Mouse (Mus musculus): ENCODE results near the gene Serinc5. TPM values are rescaled to one million over a fixed set of nuclear protein-coding genes. Genes with fewer than 3 reads are reported as not detected.
"Not testable (repeated sequence)": the region's sequence is repeated elsewhere in the genome, so short reads cannot be mapped to it uniquely, and the experiment has no call there.

The Serinc5 gene
- polyA plus RNA-seq, 3 experiments from 2014 or later = 8.9 to 10.1 (median 9.7) TPM

DNA sequence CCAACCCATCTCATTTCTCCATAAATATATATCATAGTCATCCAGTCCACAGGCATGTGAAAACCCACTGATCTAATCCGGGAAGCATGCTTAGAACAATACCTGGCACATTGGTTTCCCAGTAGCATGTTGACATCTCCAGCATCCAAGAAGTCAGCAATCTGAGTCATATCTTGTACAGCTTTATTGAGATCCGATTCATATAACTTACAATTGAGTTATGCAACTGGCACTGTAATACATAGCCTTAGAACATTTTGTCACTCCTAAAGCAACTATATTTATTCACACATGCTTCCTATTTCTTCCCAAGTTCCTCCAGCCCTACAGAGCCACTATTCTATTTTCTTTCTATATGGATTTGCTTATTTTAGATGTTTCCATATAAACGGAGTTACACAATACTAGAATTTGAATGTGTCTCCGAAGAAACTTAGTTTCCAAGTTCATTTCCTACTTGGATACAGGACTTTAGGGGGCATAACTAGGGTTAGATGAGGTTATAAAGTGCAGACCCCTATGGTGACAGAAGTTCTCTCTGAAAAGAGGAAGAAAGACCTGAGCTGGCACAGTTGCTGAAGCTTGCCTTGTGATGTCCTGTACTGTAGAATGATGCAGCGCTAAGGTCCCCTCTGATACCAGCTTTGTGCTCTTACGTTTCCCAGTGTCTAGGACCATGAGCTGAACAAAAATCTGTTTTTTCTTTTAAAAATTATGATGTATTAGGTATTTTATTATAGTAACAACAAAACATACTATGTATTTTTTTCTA is 57.5 kb downstream of the Serinc5 start:
- ATAC-seq = no peak

DNA sequence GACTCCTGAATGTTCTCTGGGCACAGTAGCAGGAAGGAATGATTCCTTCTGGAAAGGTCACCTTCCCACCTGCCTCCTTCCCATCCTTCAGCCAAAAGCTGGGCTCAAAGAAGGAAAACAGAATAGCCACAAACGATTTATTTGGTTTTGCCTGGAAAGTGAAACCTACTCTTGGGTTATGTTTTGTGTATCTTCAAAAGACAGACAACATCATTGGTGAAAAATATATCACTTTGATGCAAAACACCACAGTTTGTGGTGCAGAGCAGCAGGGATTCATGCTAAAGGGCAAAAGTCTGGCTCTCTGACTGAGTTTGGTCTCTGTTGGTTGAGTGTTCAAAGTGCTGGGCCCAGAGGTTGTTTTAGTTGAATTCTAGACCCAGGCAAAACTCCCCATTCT is 60.8 kb downstream of the Serinc5 start:
- ATAC-seq = peak; percentile 39

DNA sequence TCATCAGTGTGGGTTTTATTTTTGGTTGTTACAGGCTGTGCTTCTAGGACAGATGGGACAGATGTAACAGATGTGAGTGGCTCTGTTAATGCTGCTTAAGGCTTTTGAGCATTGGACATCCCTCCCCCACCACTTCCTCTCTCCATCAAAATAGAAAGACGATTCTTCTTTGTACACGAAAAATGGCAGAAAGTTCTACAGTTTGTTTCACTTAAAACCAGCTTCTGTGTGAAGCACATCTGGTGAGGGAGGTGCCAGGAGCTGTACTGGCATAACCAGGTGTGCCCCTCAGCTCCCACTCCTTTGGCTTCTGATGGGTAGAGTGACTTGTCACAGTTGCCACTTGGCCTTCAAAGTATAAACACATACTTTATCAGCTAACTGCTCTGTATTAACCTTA is 63.8 kb downstream of the Serinc5 start:
- peak; percentile 60 for ATAC-seq

DNA sequence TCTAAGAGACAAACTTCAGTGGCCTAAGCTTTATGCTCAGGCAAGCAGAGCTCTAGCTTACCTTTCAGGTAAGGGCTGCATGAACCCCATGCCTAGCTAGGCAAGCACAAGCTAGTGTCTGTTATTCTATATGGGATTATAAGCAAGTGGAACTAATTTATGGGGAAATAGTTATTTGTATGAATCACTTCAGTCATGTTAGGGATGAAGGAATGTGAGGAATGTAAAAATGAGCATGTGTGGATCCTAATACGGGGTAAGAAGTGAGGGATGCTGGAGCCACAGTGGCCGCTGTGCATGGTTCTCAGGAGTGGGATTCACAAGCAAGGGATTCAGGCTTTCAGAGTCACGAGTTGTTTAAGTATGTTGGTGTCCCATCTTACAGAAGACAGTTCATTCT is 64.4 kb downstream of the Serinc5 start:
- ATAC-seq = no peak

DNA sequence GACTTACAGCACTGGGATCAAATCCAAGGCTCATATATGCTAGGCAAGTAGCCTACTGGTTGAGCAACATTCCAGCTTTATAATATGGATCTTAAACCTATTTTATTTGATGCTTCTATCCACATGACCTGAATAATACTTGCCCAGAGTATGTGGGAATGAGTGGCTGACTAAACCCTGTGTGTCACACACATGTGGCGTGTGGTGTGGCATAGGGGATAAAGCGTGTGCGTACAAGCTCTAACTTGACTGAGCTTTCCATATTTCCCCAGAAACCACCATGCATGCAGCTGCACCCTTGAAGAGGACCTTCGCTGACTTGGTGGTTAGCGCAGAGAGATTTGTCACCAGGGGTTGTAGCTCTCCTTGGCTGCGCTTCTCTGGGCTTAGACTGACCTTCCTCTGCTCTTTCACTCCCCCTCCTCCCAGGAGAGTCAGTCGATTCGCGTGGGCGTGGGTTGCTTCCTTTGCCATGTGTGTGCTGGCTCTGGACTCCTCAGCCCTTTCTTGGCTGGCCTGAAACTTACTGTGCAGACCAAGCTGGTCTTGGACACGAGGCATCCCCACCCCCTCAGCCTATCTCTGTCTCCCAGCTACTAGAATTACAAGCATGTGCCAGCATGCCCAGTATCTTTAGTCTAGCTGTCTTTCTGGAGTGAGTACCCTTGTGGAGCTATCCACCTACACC is 65.2 kb downstream of the Serinc5 start:
- no peak for ATAC-seq

DNA sequence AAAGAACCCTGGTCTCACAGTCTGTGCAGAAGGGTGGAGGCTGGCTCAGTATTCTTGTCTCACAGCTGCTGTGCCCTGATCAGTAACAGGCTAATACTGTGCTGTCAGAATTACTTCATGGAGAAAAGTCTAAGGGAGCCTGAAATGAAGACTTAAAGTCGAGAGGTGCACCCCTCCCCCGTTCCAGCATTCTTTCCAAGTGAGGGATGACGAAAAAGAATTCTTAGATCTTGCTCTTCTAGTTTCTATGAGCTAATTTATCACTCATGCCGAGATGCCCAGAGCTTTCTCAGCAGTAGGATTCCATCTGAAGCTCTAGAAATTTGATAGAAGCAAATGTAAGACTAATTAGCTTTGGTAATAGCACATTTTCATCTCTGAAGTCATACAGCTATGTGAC is 66.8 kb downstream of the Serinc5 start:
- ATAC-seq = no peak

DNA sequence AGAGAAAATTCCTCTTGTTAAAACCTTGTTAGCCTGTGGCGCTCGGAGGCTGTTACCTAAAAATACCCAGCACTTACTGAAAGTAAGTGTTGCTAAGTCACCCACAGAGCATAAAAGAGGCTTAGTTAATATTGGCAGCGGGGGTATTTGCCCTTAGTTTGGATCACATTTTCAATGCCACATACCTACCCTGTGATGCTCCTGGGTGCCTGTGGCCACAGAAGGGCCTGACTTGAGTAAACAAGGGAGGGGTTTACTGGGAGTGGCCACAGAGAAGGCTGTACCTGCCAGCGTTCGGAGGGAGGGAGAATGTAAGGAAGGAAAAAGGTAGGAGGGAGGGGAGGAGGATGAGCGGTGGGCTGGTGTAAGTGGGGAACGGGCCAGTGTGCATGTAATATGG is 68.8 kb downstream of the Serinc5 start:
- no peak for ATAC-seq

DNA sequence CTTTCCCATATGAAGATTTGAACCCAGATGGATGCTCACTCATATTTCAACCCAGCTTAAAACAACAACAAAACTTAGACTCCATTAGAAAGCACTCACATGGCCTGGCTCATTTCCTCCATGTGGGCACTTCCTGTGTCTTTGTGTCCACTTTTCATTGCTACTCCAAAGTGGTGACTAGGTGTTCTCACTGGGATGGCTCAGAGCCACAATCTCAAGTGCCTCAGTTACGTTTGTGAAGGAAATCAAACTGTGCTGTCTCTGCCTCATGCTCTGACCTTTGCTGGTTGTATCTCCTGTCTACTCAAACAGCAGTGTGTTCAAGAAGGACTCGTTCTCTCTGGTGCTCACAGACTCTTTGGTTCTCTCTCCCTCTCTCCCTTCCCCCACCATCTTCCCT is 70.7 kb downstream of the Serinc5 start:
- ATAC-seq = no peak

DNA sequence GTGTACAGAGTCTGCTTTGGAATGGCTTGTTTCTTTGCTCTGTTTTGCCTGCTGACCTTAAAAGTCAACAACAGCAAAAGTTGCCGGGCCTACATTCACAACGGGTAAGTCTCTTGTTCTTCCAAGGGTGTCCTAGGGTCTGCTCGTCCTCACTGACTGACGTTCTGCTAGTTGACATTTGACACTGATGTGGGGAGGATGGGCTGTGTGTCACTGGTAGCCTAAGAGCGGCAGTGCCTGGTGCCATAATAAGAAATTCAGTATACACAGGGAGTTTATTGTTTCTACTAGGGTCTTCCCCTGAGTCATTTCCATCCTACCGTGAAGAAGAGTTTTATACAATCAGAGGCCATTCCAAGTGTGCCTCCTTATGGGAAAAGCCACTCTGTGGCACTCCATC is 71.9 kb downstream of the Serinc5 start:
- no peak for ATAC-seq

DNA sequence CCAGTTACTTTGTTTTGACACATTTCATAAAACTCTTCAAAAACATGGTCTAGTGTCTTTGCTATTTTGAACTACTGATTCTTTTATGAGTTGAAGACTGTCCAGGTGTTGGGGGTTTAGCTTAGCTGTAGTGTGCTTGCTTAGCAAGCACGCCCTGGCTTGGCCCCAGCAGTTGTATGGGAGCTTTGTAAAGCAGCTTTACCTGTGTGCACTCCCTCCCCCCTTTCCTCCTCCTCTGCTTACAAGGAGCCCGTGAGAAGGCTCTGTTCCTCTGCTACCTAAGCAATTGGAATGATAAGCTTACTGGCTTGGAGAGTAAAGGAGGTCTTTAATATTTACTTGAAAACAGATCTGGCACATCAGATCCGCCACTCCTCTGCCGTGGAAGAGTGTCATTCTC is 72.6 kb downstream of the Serinc5 start:
- no peak for ATAC-seq

DNA sequence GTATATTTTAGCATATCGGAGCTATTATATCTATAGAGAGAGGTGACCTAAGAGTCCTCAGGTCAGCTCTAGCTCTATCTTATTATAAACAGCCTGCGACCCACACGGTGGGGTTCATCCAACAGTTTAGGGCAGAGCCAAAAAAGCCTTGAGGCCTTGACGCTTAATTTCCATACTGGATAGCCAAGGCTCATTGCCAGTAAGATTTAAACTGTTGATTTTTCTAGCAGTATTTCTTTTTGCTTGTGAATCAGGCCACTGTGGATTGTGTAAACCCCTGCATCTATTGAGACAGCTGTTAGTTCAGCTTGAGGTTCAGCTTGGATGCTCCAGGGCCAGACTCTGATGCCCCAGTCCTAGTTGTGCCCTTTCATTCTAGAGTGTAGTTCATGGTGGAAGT is 73.4 kb downstream of the Serinc5 start:
- no peak for ATAC-seq

DNA sequence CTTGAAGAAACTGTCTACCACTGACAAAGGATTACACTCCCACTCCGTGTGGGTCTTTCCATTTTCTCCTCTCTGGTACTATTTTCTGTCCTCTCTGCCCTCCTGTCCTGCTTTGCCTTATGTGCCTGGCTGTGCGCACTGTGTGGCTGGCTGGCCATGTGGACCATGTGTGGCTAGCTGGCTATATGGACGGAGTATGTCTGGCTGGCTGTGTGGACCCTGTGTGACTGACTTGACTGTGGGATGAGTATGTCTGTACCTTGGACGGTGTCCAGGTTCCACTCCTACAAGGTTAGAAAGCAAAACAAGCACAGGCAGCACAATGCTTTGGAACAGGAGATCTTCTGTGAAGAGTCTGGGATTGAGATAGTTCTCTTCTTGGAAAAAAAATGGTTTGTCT is 74.4 kb downstream of the Serinc5 start:
- no peak for ATAC-seq

DNA sequence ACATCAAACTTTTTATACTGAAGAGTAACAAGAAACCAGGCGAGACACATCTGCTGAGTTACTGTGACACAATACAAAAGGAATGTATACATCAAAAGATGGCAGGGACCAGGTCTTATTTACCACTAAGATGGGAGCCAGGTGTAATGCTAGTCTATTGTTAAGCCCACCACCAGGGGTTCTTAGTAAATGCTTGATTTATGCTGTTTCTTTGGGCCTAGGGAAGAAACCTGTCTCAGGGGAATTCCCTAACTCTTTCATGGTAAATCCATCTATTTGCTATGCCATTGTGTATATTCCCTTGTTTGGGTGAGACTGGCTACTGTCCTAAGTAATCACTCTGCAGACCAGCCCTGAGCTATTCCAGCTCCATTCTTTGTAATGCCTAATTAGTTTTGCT is 76.3 kb downstream of the Serinc5 start:
- ATAC-seq = not testable (repeated sequence)

DNA sequence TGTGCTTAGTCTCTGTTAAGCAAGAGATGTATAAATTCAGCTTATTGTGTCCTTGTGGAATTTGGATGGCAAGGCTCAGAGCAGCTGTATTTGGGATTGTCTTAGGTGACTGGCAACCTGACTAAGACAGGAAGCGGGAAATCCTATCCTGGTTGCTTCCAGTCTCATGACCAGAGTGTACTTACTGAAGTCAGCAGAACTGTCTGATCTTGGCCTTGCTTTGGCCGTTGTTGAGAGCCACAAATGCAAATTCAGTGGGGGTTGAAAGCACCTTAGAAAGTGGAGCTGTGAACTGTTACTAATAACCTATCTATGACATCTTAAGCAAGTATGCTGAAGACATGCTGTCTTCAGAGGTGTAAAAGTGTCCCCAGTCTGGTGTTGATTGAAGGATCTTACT is 78.2 kb downstream of the Serinc5 start:
- ATAC-seq = no peak

DNA sequence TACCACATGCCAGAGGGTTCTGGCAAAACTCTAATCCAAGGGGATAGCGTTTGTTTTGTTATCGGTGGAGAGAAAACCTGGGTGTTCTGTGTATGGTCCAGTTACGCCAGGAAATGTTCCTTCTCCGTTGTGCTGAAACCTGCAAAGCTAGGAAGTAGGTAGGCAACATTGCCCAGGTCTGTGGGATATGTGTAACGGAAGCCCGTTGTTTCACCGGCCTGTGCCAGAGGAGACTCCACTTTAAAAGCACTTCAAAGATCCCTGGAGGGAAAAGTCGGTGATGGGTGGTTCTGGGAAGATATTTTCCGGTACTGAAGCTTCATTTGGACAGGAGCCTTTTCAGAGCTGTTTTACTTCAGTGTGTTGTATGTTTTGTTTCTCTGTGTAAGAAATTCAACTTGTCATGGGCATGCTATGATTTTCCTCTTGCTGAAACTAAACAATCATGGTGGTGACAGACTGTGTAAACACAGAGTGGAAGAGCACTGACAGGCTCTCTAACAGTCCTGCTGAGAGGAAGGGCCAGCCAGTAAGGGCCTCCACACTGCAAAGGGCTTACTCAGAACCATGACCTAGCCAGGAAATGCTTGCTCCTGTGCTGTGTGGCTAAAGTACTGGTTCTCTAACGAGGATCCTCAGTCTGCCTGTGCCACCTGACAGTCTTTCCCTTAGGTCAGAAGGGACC is 83.1 kb downstream of the Serinc5 start:
- ATAC-seq = no peak

DNA sequence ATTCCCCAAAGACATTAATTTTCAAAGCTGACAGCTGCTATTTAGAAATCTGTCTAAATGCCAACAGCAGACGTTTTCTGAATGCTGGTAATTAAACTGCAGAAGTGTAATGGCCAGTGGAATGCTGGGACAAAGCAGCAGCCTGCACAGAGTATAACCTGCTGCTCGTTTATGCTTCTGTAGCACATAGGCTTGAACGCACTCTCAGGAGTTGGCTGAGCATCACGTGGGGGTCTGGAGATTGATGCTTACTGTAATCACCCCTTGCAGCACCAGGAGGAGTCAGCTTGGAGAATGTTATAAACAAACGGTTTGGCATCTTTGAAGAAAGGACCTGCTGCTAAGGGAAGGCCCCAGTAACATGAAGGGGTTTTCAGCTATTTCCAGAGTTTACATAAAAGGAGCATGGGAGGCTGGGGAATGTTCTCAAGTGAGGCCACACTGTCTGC is 85.6 kb downstream of the Serinc5 start:
- no peak for ATAC-seq

DNA sequence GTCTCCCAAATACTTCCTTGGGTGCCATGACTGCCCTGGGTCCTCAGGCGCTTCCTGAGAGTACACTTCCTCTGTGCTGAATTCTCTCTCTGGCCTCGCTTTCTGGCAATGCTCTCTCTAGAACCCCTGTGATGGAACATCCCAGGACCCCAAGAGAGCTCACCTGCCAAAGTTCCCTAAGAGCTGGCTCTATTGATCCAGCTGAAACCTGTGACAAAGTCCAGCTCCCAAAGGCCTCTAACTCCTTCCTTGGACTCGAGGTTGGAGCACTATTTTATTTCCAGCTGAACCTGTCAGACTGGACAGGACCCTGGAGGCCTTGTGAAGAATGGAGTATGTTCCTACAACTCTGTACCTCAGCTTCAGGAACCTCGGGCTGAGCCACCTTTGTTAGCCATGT is 86.2 kb downstream of the Serinc5 start:
- ATAC-seq = no peak

DNA sequence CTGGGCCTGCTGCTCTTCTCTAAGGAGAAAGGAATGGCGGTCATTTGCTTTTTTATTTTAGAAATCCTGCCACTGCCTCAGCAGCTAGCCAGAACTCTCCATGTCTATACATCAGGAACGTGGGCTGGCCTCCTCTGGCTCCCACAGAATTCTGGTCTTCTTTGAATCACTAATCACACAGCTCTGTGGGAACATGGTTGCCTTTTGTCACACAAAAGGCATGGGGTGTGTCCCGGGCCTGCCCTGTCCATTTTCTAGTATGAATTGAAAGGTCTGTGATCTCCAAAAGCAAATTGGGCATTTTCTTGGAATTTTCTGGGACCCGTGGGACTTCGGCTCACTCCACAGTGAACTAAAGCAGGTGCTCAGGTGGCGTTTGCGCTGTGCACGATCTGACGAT is 87.9 kb downstream of the Serinc5 start:
- no peak for ATAC-seq

DNA sequence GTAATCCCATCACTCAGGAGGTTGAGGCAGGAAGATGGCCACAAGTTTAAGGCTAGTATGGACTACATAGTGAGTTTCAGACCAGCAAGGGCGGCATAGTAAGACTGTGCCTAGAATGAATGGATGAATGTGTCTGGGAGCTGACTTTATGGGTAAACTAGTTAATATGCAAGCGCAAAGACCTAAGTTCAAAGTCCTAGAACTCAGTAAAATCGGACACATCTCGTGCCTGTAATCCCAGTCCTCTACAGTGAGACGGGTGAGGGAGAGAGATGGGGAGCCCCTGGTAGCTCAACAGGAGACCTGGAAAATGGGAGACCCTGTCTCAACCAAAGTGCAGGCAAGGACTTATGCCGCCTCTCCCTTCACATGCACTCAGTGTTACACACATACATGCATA is 88.5 kb downstream of the Serinc5 start:
- ATAC-seq = no peak

DNA sequence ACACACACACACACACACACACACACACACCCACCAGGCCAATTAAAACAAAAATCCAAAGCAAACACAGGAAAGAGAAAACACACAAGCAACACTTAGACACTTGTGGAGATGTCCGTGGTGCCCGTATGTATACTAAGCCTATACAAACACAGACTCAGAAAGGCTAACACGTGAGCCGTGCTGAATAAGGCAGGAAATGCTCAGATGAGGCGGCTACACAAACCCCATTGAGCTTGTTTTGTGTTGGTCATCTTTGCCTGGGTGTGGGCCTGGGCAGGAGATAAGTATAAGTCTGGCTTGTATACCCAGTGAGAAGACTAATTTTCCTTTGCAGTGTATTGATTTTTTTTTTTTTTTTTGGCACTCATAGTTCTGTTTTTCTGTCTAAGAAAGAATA is 91.1 kb downstream of the Serinc5 start:
- ATAC-seq = no peak

DNA sequence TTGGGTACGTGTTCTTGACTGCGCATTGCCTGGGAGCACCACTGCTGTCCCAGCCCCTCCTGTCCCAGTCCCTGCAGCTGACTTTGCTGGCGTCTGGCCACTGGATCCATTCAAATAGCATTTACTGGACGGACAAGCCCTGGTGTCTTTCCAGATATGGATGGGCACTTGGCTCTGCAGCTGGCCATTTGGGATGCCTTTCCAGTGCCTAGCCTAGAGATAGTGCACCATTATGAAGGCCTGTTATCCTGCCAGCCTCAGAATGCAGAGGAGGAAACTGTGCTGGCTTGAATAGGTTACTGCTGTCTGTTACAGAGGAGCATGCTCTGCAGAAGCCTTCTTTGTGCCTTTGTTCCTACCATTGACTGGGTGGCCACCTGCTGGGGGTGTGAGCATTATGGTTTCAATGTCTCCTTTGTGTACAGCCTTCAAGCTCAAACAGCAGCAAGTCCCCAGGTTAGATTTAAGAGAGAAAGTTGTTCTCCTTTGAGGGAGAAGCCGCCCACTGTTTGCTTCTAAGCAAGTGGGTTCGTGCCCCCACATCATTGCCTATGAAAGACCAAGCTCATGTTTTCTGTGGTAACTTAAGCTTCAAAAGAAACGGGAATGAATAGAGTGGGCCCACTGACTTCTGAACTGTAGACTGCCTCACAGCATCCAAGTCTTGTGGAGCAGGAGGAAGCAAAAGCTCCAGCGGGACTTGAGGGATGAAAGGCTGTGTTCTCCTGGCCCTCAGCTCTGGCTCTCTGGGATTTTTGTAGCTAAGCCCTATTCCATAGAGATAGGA is 92.5 kb downstream of the Serinc5 start:
- ATAC-seq = no peak

DNA sequence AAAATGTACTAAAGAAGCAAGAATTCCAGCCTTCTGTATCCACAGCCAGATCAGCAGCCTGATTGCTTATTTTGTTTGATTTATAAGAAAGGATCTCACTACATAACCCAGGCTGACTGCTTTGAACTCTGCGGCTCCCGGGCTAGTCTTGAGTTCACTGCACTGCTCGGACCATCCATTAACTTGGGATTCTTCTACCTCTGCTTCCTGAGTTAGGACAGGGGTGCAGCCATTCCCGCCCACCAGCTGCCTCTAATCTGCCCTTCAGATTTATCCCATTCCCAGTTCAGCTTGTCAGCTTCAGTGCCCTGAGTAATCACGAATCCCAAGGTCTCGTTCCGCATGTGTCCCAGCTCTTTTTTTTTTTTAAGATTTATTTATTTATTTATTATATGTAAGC is 93.3 kb downstream of the Serinc5 start:
- no peak for ATAC-seq

DNA sequence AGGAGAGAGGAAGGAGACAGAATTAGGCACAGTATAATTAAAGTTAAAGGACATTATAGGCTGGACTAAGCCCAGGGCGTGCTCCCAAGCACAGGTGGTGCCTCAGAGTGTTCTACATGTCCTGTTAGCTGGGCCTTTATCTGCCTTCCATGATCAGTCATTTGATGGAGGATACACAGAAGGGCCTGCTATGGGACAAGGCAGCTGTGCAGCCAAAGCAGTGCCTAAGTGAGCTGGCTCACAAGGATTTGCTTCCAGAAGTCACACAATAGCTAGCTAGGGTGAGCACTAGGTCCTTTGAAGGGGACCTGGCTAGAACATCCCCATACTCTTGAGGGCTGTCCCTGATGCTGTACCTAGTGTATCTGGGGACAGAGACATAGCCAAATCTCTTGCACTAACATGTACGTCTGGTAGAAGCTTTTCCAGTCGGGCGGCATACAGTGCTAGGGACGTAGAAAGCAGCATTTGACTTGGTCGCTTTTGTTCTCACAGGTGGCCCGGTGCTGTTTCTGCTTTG is 94.2 kb downstream of the Serinc5 start:
- ATAC-seq = no peak

Data from inflammation-experienced regulatory T-cells, adult 6 months (primary cell).